Mouse (Mus musculus) left cerebral cortex, adult 2 months (tissue): ENCODE measurements around the gene Fig4. TPM values are rescaled to one million over a fixed set of nuclear protein-coding genes. Genes with fewer than 3 reads are reported as not detected.

Experiments used
- DNase-seq, 2 experiments: peaks; one replicate each; pipeline ENCODE4 v3.0.0; 2021 to 2022; ENCODE audit warnings: low spot score in 2 of 2, mixed read lengths in 1 of 2; ENCODE audit errors: extremely low spot score in 1 of 2
- H3K27ac ChIP-seq: fragments of 200-600 bp; 2 replicates; pipeline ENCODE4 v1.8.1; 2022
- H3K4me3 ChIP-seq: fragments of 200-600 bp; 2 replicates; pipeline ENCODE4 v1.8.1; 2022
- CTCF ChIP-seq: fragments of 200-600 bp; IDR thresholded peaks from 2 replicates; pipeline ENCODE4 v1.8.1; 2022; ENCODE audit warnings: antibody characterized with exemption, mild to moderate bottlenecking, moderate library complexity
- intact Hi-C: fragments of 180-260 bp; cut with DNase I; formaldehyde crosslinking; loops from one replicate; pipeline ENCODE4 v1.15.1; 2025
- long read RNA-seq, 2 experiments: library from polyadenylated mRNA; stranded (forward); transcript quantifications; one replicate each; pipeline ENCODE4 v2.0.0; 2021; ENCODE audit warnings: borderline mapping rate in 2 of 2
- total RNA-seq, 2 experiments: library from RNA; stranded (reverse); gene quantifications; 2 replicates each; pipeline ENCODE4 v1.2.3; 2021

The Fig4 gene
- 10 to 100 TPM; 25.2 to 25.6 TPM for total RNA-seq
- long read RNA-seq, experiment 1, transcript Fig4-201 (23 exons, 3,282 nt): major isoform, 42 of 48 reads
- long read RNA-seq, experiment 1, partial matches to known transcripts: 1 of 48 reads
- long read RNA-seq, experiment 1, other reads (novel, unspliced or antisense): 5 of 48 reads
- long read RNA-seq, experiment 2, transcript Fig4-201 (23 exons, 3,282 nt): major isoform, 35 of 37 reads
- long read RNA-seq, experiment 2, partial matches to known transcripts: 1 of 37 reads
- long read RNA-seq, experiment 2, other reads (novel, unspliced or antisense): 1 of 37 reads

- peak; percentile 8 for TF ChIP-seq CTCF
- peak within 1 kb of the TSS; percentile 87 for H3K4me3 ChIP-seq
- intact Hi-C loops: loop anchor here (1.0 to 5.0 kb wide), 3 partner anchors 99 to 387 kb away; partner anchors contain the start of gene Cd164
- peak within 1 kb of the TSS; percentile 74 for H3K27ac ChIP-seq
- DNase-seq: peak; percentile 82 to 84
Measured at GRCm38 (mm10) chr10:41302689-41303431, at the start of gene Fig4. Gene Fig4 (minus strand): TSS chr10:41303260.

- intact Hi-C loops: no loop called here
- DNase-seq: no peak
- no peak overlapping the region for H3K4me3 ChIP-seq
Measured at GRCm38 (mm10) chr10:41341346-41341745, 38.3 kb upstream of the Fig4 start.

GRCm38 (mm10) chr10:41332533-41333043 is 29.5 kb upstream of the Fig4 start:
- Histone ChIP-seq H3K4me3 (no peak overlapping the region), H3K27ac (no peak overlapping the region)
- intact Hi-C loops: no loop called here

More at GRCm38 (mm10) chr10:41341346-41341745, 38.3 kb upstream of the Fig4 start:
- TF ChIP-seq CTCF: no peak
- H3K27ac ChIP-seq: no peak overlapping the region

GRCm38 (mm10) chr10:41315866-41316265 is 12.8 kb upstream of the Fig4 start:
- intact Hi-C loops: no loop called here
- TF ChIP-seq CTCF: no peak
- peak in 1 of 2 experiments; percentile 0 for DNase-seq
- Histone ChIP-seq H3K4me3 (no peak overlapping the region), H3K27ac (no peak overlapping the region)

More at GRCm38 (mm10) chr10:41332533-41333043, 29.5 kb upstream of the Fig4 start:
- TF ChIP-seq CTCF: no peak
- peak in 1 of 2 experiments; percentile 0 for DNase-seq

- no peak overlapping the region for H3K27ac ChIP-seq
- intact Hi-C loops: no loop called here
Measured at GRCm38 (mm10) chr10:41308205-41308604, 5.1 kb upstream of the Fig4 start.

GRCm38 (mm10) chr10:41304961-41305455 is 1.9 kb upstream of the Fig4 start:
- no peak for TF ChIP-seq CTCF
- H3K27ac ChIP-seq: no peak overlapping the region
- intact Hi-C loops: loop anchor here (5.0 kb wide), 2 partner anchors 97 to 212 kb away; partner anchors contain the start of gene Cd164
- DNase-seq: no peak
- H3K4me3 ChIP-seq: no peak overlapping the region

More at GRCm38 (mm10) chr10:41308205-41308604, 5.1 kb upstream of the Fig4 start:
- H3K4me3 ChIP-seq: no peak overlapping the region
- DNase-seq: no peak
- TF ChIP-seq CTCF: no peak

- peak within 1 kb of the TSS; percentile 87 for H3K4me3 ChIP-seq
- peak; percentile 84 for TF ChIP-seq CTCF
- H3K27ac ChIP-seq: peak within 1 kb of the TSS; percentile 74
- intact Hi-C loops: loop anchor here (1.0 to 5.0 kb wide), 3 partner anchors 98 to 386 kb away; partner anchors contain the start of gene Cd164
- DNase-seq: peak; percentile 81 to 87
Measured at GRCm38 (mm10) chr10:41303639-41304444, 782 bp upstream of the Fig4 start, which contains the start of gene Ak9. Gene Ak9 (plus strand): TSS chr10:41303980.

- Histone ChIP-seq H3K27ac (no peak overlapping the region), H3K4me3 (no peak overlapping the region)
- intact Hi-C loops: loop anchor here (5.0 kb wide), 2 partner anchors 102 to 217 kb away; partner anchors contain the start of gene Cd164
- no peak for DNase-seq
- no peak for TF ChIP-seq CTCF
Measured at GRCm38 (mm10) chr10:41300161-41300560, 2.9 kb downstream of the Fig4 start.

GRCm38 (mm10) chr10:41295145-41295544 is 7.9 kb downstream of the Fig4 start:
- H3K27ac ChIP-seq: no peak overlapping the region
- TF ChIP-seq CTCF: no peak
- intact Hi-C loops: no loop called here
- H3K4me3 ChIP-seq: no peak overlapping the region
- DNase-seq: no peak

- TF ChIP-seq CTCF: no peak
- no peak for DNase-seq
- no peak overlapping the region for H3K27ac ChIP-seq
- H3K4me3 ChIP-seq: no peak overlapping the region
- intact Hi-C loops: no loop called here
Measured at GRCm38 (mm10) chr10:41294734-41295133, 8.3 kb downstream of the Fig4 start.

- no peak for TF ChIP-seq CTCF
- no peak overlapping the region for H3K4me3 ChIP-seq
- H3K27ac ChIP-seq: no peak overlapping the region
- intact Hi-C loops: no loop called here
- no peak for DNase-seq
Measured at GRCm38 (mm10) chr10:41293019-41293418, 10.0 kb downstream of the Fig4 start.
